Mouse (Mus musculus): Measurements from ENCODE around the gene Arl6ip4. TPM values are rescaled to one million over a fixed set of nuclear protein-coding genes. Genes with fewer than 3 reads are reported as not detected.

Arl6ip4 gene
- total RNA-seq, 2 experiments from 2014 or later = 69.9 to 76.4 TPM

DNA sequence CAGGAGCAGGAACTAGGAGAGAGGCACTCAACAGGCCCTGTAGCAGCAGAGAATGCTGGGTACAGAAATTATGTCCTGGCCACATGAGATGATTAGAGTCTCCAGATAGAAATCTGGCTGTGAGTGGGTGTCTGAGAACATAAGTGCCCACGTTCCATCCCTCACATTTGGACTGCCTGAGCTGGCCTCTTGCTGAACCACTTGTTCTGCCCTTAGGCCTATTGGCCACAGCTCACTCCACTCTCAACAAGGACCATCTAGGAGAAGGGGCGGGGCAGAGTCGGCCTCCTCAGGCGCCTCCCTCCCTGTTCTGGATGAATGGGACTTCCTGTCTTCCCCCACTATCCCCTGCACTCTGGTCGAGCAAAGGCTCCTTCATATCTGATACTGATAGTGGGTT is 33.1 kb downstream of the Arl6ip4 start:
- no peak for DNase-seq (ENCODE audit: low spot score in 2 of 2)

DNA sequence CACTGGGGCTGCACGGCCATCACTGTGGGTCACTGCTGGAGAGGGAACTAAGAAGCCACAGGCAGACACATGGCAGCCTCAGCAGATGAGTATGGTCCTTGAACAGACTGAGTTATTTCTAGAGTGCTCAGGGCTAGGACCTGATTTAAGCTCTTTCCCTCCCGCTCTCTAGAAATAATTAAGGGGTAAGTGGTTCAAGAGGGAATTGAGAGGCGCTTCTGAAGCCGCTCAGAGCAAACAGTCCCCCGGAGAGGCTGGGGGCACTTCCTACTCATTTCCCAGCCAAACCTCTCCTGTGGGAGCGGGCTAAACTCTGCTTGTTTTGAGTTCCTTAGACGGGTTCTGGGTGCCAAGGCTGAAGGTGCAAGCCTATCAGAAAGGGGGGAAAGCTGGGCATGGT is 35.0 kb downstream of the Arl6ip4 start:
- DNase-seq (ENCODE audit: low spot score in 2 of 2) = no peak

DNA sequence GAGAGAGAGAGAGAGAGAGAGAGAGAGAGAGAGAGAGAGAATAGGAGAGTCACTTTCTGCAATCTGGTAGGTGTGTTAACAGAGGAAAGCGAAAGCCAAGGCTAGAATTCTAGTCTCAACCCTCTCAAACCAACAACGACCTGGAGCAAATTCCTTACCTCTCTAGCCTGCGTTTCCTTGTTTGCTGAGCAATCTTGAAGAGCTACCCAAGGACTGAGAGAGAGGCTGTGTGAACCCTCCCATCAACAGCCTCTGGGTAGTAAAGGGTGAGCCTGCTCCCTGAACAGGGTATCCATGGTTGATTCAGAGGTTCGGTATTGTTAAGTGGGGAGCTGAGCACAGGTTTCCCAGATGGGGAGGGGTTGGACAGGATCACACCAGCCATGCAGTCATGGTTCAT is 36.8 kb downstream of the Arl6ip4 start:
- DNase-seq (ENCODE audit: low spot score in 2 of 2) = no peak

DNA sequence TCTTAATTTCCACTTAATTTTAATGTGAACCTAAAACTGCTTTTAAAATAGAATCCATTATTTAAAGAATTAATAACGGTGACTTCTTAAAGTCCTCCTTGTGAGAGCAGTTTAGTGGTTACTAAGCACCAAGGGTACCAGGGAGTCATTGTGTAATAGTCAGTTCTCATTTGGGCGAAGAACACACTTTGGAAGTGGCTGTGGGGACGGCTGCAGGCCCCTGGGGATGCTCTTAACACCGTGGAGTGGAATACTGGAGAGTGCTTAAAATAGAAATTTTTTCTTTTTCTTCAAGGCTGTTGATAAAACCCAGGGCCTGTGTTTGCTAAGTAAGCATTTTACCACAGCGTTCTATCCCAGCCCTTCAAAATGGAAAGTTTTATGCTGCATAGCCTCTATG is 40.1 kb downstream of the Arl6ip4 start:
- DNase-seq (ENCODE audit: low spot score in 2 of 2) = no peak

DNA sequence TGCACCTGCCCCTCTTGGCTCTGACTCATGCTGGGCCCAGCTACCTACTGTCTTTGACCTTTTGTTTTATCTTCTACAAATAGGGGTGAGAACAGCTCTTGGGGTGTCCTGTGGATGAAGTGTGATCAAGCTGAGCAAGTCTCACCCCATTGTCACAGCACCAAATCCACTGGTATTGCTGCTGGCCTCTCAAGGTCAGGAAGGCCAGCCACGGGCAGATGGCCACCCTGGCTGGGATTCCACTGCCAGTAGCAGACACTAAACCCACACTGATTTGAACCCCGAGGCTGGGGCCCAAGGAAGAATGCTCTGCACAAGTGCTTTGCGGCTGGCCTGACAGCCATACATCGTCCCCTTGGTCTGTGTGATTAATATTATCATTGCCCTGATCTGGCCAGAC is 42.4 kb downstream of the Arl6ip4 start:
- no peak for DNase-seq (ENCODE audit: low spot score in 2 of 2)

DNA sequence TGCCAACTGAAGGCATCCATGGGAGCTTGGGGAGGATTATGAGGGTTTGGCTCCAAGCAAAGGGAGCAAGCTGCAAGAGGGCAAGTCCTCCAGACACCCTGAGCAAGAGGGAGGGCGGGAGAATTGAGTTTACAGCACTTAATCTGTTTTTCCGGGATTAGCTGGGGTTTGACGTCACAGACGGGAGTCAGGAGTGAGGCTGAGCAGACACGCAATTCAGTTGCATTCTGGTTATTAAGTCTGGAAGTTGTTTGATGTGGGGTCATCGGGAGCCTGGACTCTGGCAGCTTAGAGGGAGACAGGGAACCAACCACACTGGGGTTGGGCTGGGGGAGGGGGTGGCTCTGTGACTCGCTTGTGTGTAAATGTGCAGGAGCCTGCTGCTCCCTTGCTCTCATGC is 43.6 kb downstream of the Arl6ip4 start:
- DNase-seq (ENCODE audit: low spot score in 2 of 2) = no peak

DNA sequence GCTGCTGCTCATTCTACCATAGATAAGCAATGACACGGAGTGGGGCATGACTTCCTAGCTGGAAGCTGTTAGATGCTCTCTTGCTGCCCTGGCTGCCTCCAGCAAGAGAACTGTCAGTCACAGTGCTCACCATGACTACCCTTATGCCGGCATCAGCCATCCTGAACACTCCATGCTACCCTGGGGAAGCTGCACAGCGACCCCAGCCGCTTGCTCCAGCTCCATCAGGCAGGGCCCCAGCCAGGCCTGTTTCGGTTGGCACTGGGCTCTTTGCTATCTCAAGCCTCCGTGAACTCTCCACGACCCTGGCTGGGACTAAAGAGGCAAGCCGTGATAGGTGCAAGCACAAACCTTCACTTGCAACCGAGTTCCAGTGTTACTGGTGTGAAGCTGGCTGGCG is 45.9 kb downstream of the Arl6ip4 start:
- no peak for DNase-seq (ENCODE audit: low spot score in 2 of 2)

DNA sequence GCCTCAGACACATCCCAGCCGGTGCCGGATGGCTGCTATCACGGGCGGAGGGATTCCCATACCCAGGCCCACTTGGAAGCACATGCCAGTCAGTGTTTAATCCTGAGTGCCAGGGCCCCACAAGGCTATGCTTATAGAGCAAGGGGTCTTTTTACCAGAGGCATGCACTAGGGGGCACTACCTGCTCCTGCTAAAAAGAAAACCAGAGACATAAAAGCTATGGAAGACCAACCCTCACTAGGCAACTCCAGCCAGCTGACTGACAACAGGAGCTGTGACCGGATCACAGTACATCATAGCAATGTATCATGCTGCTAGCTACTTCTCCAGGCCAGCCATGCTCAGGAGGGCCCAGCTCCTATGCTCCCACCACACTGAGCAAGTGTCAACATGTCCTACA is 46.7 kb downstream of the Arl6ip4 start:
- peak in 1 of 2 experiments; percentile 72 for DNase-seq (ENCODE audit: low spot score in 2 of 2)

DNA sequence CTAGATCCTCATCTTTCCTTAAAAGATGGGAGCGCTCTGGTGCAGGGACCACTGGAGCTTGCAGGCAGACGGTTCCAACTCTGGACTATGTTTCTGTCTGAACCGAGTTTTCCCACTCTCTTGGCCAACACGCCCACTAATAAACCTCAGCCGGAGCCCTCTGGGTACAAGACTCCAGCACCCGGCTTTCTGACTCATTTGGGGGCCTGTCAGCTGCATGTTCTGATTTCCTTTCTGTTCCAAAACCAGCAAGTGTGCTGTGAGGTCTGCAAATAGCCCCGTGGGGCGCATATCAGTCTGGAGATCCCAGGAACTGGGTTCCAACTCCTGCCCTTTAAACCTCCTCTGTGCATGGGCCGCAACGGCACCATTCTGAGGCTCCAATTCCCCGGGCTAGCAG is 47.6 kb downstream of the Arl6ip4 start:
- DNase-seq (ENCODE audit: low spot score in 2 of 2) = no peak

DNA sequence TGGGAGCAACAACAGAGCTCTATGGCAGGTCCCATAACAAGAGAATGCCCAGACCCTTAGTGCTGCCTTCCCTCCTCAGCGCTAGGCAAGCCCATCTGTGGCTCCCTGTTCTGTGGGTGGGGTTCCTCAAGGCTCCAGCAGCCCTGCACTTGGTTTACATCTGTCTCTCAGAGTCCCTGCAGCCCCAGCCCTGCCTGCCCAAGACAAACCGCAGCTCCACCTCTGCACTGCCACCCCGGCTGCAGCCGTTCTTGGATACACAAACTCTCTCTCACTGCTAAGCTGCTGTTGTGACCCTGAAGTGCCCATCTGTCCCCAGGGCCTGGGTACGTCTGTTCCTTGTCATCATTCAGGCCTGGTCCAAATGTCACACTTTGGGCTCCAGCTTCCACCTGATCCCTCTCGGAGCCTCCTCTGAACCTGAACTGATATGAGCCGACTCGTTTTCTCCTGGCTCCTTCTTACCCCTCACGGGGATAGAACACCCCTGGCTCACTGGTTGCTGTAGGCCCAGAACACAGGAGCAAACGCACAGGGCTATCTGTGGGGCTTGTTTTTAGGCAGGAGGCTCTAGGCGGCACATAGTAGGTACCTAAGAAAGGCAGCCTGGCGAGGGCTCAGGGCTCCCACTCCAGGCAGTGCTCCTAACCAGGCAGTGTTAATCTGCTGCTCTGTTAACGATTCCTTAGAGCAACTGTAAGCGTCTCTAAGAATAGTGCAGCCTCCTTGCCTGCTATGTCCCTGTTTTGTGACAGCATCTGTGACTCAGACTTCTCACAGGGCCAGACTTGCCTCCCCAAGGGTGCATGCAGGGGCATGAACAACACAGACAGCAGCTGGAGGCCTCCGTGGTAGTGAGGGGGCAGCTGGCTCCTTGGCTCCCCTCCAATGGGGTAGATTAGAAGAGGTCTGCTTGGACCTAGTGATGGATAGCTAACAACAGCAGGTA is 50.0 kb downstream of the Arl6ip4 start:
- peak in 1 of 2 experiments; percentile 41 for DNase-seq (ENCODE audit: low spot score in 2 of 2)

DNA sequence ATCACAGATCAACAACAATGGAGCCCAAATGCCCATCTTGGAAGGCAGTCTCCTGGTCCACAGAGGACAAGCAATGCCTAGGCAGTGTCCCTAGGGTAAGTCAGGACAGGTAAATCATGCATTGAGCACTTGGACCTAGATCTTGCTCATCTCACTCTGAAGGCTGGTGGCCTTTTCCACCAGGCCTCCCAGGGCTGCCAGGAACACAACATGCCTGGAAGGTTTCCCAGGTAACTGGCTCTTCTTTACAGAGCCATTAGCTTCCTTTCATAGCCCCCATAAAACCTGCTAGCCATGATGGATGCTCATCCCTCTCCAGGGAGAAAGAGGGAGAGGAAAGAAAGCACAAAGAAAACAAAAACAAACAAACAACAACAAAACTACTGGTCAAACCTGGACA is 50.9 kb downstream of the Arl6ip4 start:
- no peak for DNase-seq (ENCODE audit: low spot score in 2 of 2)

DNA sequence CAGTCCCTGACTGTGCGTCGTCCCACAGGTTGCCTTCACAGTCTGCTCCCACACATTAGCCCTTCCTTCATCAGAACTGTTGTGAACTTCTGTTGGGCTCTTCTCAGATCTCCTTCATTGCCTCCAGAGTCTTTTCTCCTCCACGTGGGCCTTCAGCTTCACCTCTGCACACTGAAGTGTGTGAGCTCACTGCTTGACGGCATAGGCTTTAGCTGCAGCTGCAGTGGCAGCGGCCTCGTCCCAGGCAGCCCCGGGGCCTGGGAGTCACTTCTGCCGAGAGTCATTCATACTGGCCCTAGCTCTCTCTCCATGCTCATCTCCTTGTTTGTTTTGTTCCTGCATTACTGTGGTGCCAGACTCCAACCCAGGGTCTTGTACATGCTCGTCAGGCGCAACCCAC is 51.7 kb downstream of the Arl6ip4 start:
- no peak for DNase-seq (ENCODE audit: low spot score in 2 of 2)

Other genes starting within 250 kb of the Arl6ip4 start
- gene Hcar1, start 236.1 kb upstream of the Arl6ip4 start, total RNA-seq (2021) = 1 to 10 TPM; 1.4 to 3.3 TPM
- 10 to 100 TPM; 59.8 to 66.3 TPM for gene Denr, start 208.9 kb upstream of the Arl6ip4 start, total RNA-seq (2021)
- under 1 TPM in 1 of 2 experiments, not detected in 1; 0.69 TPM for gene Gm43518, start 188.7 kb upstream of the Arl6ip4 start, total RNA-seq (2021)
- gene Ccdc62, start 185.4 kb upstream of the Arl6ip4 start, total RNA-seq (2021) = 1 to 10 TPM; 2.5 to 4.1 TPM
- gene Hip1r, start 142.5 kb upstream of the Arl6ip4 start, total RNA-seq (2021) = 1 to 10 TPM; 5.5 to 6.6 TPM
- gene Vps37b, start 83.8 kb upstream of the Arl6ip4 start, total RNA-seq (2021) = 10 to 100 TPM; 24.4 to 29.3 TPM
- gene Abcb9, start 20.3 kb upstream of the Arl6ip4 start, total RNA-seq (2021) = 1 to 10 TPM; 5.2 to 6.1 TPM
- gene Ogfod2, start 3.8 kb upstream of the Arl6ip4 start, total RNA-seq (2021) = 10 to 100 TPM in 1 of 2 experiments, 1 to 10 TPM in 1; 9.0 to 11.2 TPM
- 10 to 100 TPM; 24.7 to 28.9 TPM for gene Pitpnm2, start 133.7 kb downstream of the Arl6ip4 start, total RNA-seq (2021)
- gene Mphosph9, start 211.9 kb downstream of the Arl6ip4 start, total RNA-seq (2021) = 1 to 10 TPM; 7.7 to 9.7 TPM
- 10 to 100 TPM in 1 of 2 experiments, 1 to 10 TPM in 1; 9.8 to 11.5 TPM for gene 2810006K23Rik, start 212.0 kb downstream of the Arl6ip4 start, total RNA-seq (2021)
- 100 to 1,000 TPM; 214 TPM for gene Cdk2ap1, start 247.0 kb downstream of the Arl6ip4 start, total RNA-seq (2021)

Measured in gastrocnemius, postnatal 4 days (tissue).